Mouse (Mus musculus): ENCODE measurements around the gene Fam124b.

Gene Fam124b

DNA sequence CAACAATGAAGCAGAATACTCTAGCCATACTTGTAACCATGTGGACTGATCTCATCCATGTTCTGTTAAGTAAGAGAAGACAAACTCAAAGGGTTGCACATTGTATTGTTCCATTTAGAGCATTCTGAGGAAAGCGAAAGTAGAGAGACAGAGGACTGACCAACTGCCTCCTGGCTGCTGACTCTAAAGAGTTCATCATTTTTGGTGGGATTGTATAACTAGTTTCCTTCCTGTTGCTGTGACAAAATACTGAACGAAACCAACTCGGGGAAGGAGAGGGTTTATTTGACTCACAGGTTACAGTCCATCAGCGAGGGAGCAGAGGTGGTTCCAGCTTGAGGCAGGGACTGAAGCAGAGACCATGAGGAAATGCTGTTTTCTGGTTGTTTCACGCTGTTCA is 50.6 kb downstream of the Fam124b start:
- DNase-seq: no peak

DNA sequence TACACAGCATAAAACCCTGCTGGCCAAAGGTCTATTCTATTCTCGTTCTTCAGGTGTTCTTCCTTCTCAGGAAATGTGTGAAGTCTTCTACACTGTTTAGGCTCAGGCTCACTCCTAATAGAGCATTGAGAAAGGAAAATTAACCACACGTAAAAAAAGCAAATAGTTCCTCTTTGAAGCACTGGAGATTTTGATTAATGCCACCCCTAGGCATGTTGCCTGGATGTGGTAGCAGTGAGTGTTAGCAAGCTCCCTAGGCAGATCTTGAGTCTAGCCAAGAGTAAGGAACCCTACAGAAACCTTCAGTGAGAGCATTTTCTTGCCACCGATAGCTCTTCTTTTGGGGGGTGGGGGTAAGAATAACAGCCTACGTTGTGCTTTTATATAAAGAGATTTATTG is 51.7 kb downstream of the Fam124b start:
- DNase-seq: no peak

- no peak for DNase-seq
Measured at GRCm38 (mm10) chr1:80165391-80165790, 52.9 kb downstream of the Fam124b start.

DNA sequence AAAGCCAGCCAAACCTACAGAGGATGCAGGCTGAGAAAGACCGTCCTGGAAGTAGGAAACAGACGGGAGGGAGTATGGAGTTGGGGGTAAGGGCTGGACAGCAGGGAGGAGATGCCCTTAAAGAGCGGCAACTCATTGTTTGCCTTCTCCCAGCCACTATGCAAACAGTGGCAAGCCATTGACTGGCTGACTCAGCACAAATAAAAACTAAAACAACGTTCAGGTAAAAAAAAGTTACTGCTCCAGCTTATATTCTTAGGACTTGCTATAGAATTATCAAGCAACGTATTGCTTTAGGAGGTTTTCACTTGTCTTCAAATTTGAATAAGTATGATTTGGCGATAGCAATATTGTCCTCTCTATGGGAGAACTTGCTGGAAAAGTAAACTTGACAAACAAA is 55.3 kb downstream of the Fam124b start:
- no peak for DNase-seq

DNA sequence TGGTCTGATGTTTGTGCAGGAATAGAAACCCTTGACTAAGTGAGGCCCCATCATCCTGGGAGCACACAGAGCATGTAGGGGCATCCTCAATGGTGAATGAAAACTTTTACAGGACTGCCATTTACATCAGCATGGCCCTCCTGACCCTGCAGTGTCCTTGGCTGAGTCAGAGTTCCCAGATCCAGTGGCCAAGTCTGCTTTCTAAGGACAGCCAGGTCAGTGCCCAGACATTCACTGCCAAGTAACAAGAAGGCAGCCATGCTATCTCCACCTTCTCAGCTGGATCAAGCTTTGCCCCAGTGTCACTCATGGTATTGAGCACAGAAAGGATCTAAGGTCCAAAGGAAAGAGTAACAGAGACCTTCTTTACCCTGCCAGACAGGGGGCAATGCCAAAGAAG is 58.7 kb downstream of the Fam124b start:
- DNase-seq: no peak

DNA sequence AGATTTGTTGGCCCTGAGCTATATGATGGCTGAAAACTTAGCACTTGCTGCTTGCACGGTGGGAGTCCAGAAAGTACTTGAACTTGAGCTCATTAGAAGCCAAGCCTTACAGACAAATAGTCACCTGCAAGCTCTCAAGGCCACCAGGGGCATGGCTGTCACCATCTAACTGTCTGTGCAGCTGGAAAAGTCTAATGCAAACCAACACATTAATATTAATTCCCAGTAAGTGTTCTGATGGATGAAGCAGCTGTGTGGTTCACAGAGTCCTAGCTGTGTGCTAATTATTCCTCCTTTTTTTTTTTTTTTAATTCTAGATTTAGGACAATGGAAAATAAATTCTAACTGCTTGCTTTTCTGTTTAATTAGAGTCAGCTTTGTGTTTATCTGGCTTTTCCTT is 63.4 kb downstream of the Fam124b start:
- no peak for DNase-seq

- DNase-seq: no peak
Measured at GRCm38 (mm10) chr1:80153125-80153716, 65.1 kb downstream of the Fam124b start.

DNA sequence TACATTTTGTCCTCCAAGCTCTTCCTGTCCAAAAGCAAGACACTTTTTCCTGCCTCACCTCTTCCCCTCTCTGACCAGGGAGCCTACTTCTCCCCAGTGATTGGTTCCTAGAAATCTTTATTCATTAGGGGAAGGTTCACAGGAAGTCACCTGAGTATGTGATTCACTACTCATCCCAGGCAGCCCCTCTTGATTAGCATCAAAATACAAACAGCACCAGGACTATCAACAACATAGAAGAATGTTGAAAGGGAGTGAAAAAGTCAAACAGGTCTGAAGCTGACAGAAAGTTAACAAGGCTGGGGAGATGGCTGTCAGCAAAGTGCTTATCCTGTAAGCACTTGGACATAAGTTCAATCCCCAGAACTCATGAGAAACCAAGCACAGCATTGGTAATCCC is 67.6 kb downstream of the Fam124b start:
- no peak for DNase-seq

Data from cerebellum, postnatal 25 days (tissue).